ENCODE assay signal across 23 mouse cellular contexts in genomic region chr17:5060515-5061084, GRCm38 (mm10).
DNase-seq lines count a peak whose midpoint lies in the region; ATAC-seq lines count a peak whose summit lies in the region.
"Had no signal": no experiment of that assay in that cellular context is flagged by ENCODE, and none has a peak within 500 bp of the region (broad histone marks: within the 10 kb centered on the region; RNA-seq: fewer than 3 reads in every experiment).

No protein-coding gene starts in this region.

- H3K27me3 ChIP-seq in heart, embryonic 16.5 days (ENCODE audit: control insufficient read depth, insufficient read depth, low read length) = no peaks in the 10 kb centered on the region
- no peaks in the 10 kb centered on the region for H3K27me3 ChIP-seq in heart, embryonic 12.5 days (replicated peaks)
- H3K27me3 ChIP-seq: heart, embryonic 13.5 days; hindbrain, embryonic 15.5 days; limb, embryonic 13.5 days; megakaryocyte, embryonic 14.5 days; neural tube, embryonic 15.5 days had no signal

- H3K27ac ChIP-seq in heart, embryonic 16.5 days (ENCODE audit: low read length) = no peak overlapping the region
- H3K27ac ChIP-seq in heart, embryonic 12.5 days (ENCODE audit: poor library complexity, severe bottlenecking) = no peak overlapping the region
- H3K27ac ChIP-seq: heart, embryonic 13.5 days; hindbrain, embryonic 15.5 days; limb, embryonic 13.5 days; neural tube, embryonic 15.5 days had no signal

- peaks cover 67% of the 10 kb centered on the region for H3K4me1 ChIP-seq in heart, embryonic 16.5 days (ENCODE audit: control insufficient read depth, insufficient read depth, low read length)
- peaks cover 82% of the 10 kb centered on the region for H3K4me1 ChIP-seq in heart, embryonic 12.5 days (replicated peaks)

- H3K36me3 ChIP-seq in heart, embryonic 16.5 days (ENCODE audit: control insufficient read depth, insufficient read depth) = no peaks in the 10 kb centered on the region
- no peaks in the 10 kb centered on the region for H3K36me3 ChIP-seq in heart, embryonic 12.5 days
- H3K36me3 ChIP-seq: heart, embryonic 13.5 days; hindbrain, embryonic 15.5 days; limb, embryonic 13.5 days; neural tube, embryonic 15.5 days had no signal

- H3K4me3 ChIP-seq in heart, embryonic 16.5 days (ENCODE audit: low read length) = no peak overlapping the region
- no peak overlapping the region for H3K4me3 ChIP-seq in heart, embryonic 12.5 days
- H3K4me3 ChIP-seq: heart, embryonic 13.5 days; hindbrain, embryonic 15.5 days; limb, embryonic 13.5 days; megakaryocyte, embryonic 14.5 days; myocyte; neural tube, embryonic 15.5 days had no signal

- peak; percentile 22 for DNase-seq in CD4-positive, CD25-positive, alpha-beta regulatory T cell, adult 2 months (ENCODE audit: low read depth, low spot score)
- peak; percentile 52 for DNase-seq in thymus, postnatal 25 days
- DNase-seq in ovary, postnatal 10 days (ENCODE audit: low spot score) = no peak
- no peak for DNase-seq in ovary, adult 18-20 months (ENCODE audit: low spot score)
- DNase-seq: adrenal gland, postnatal 14 days; cerebellum, adult 11-12 months; cerebellum, postnatal 25 days; embryo, embryonic 11 days; heart, adult 11 months; heart, postnatal 36 days; kidney, adult 11 months; lung, postnatal 10 days; midbrain, embryonic 14.5 days had no signal

- H3K9ac ChIP-seq in heart, embryonic 16.5 days (ENCODE audit: low read length) = 0 out of 2 replicates have a peak overlapping the region, but pooled peaks have one; percentile 14
- H3K9ac ChIP-seq in heart, embryonic 12.5 days = no peak overlapping the region
- H3K9ac ChIP-seq: heart, embryonic 13.5 days; hindbrain, embryonic 15.5 days; limb, embryonic 13.5 days; neural tube, embryonic 15.5 days had no signal

- no peak for ATAC-seq in heart, embryonic 16.5 days (replicated peaks; ENCODE audit: extremely low read depth, insufficient read depth, low FRiP score)
- no peak for ATAC-seq in heart, embryonic 12.5 days (ENCODE audit: insufficient number of reproducible peaks, low FRiP score)
- ATAC-seq in activated CD4-positive, CD25-positive, alpha-beta regulatory T cell, adult 4 months = peak; percentile 47
- ATAC-seq: forebrain, embryonic 16.5 days had no signal

- WGBS in heart, embryonic 16.5 days = 62% methylated on average over 5 of the region's 5 CpGs
- WGBS in heart, embryonic 12.5 days = 64% methylated on average over 5 of the region's 5 CpGs

- H3K9me3 ChIP-seq in heart, embryonic 16.5 days (replicated peaks; ENCODE audit: control insufficient read depth, low read length) = no peaks in the 10 kb centered on the region
- no peaks in the 10 kb centered on the region for H3K9me3 ChIP-seq in heart, embryonic 12.5 days (replicated peaks)
- H3K9me3 ChIP-seq: heart, embryonic 13.5 days; hindbrain, embryonic 15.5 days; limb, embryonic 13.5 days; megakaryocyte, embryonic 14.5 days; neural tube, embryonic 15.5 days had no signal

- no peak overlapping the region for H3K4me2 ChIP-seq in heart, embryonic 16.5 days (ENCODE audit: low read depth, low read length)
- H3K4me2 ChIP-seq in heart, embryonic 12.5 days = no peak overlapping the region
- H3K4me2 ChIP-seq: heart, embryonic 13.5 days; hindbrain, embryonic 15.5 days; limb, embryonic 13.5 days; neural tube, embryonic 15.5 days had no signal

Comparison
In these comparisons a context has a peak if more than half of its experiments do, and no peak if none do; other contexts are left out.
1. DNase-seq: peak in CD4-positive, CD25-positive, alpha-beta regulatory T cell, adult 2 months (single experiment) and thymus, postnatal 25 days (single experiment); none in ovary, postnatal 10 days (single experiment) and ovary, adult 18-20 months (single experiment).